Mouse (Mus musculus): ENCODE data around the gene Defb36. TPM values are rescaled to one million over a fixed set of nuclear protein-coding genes. Genes with fewer than 3 reads are reported as not detected.

The Defb36 gene
- total RNA-seq (2015; ENCODE audit: low replicate concordance) (not detected in 2 replicates), total RNA-seq (2017; ENCODE audit: low replicate concordance) (not detected in 2 replicates)

- no peak for ATAC-seq (replicated peaks; ENCODE audit: low FRiP score, poor library complexity, severe bottlenecking)
Observed at GRCm38 (mm10) chr2:152604057-152604456, at the start of gene Defb36. TSS of gene Defb36 (plus strand) at chr2:152604327.

GRCm38 (mm10) chr2:152556655-152557054, 47.5 kb upstream of the Defb36 start:
- ATAC-seq (replicated peaks; ENCODE audit: low FRiP score, poor library complexity, severe bottlenecking) = no peak

GRCm38 (mm10) chr2:152569038-152569437, 35.1 kb upstream of the Defb36 start, which contains the start of gene Gm17416:
TSS of gene Gm17416 (plus strand) at chr2:152569338.
- no peak for ATAC-seq (replicated peaks; ENCODE audit: low FRiP score, poor library complexity, severe bottlenecking)

GRCm38 (mm10) chr2:152569881-152570280, 34.2 kb upstream of the Defb36 start:
- no peak for ATAC-seq (replicated peaks; ENCODE audit: low FRiP score, poor library complexity, severe bottlenecking)

GRCm38 (mm10) chr2:152570313-152570712, 33.8 kb upstream of the Defb36 start:
- no peak for ATAC-seq (replicated peaks; ENCODE audit: low FRiP score, poor library complexity, severe bottlenecking)

GRCm38 (mm10) chr2:152572114-152572794, 31.9 kb upstream of the Defb36 start, which contains the start of gene Defb21:
TSS of gene Defb21 (plus strand) at chr2:152572744.
- no peak for ATAC-seq (replicated peaks; ENCODE audit: low FRiP score, poor library complexity, severe bottlenecking)

GRCm38 (mm10) chr2:152573484-152573883, 30.6 kb upstream of the Defb36 start:
- no peak for ATAC-seq (replicated peaks; ENCODE audit: low FRiP score, poor library complexity, severe bottlenecking)

GRCm38 (mm10) chr2:152580107-152580506, 24.0 kb upstream of the Defb36 start, which contains the start of gene Defb19:
TSS of gene Defb19 (minus strand) at chr2:152580312.
- ATAC-seq (replicated peaks; ENCODE audit: low FRiP score, poor library complexity, severe bottlenecking) = no peak

GRCm38 (mm10) chr2:152580612-152581011, 23.5 kb upstream of the Defb36 start:
- no peak for ATAC-seq (replicated peaks; ENCODE audit: low FRiP score, poor library complexity, severe bottlenecking)

GRCm38 (mm10) chr2:152586926-152587560, 17.1 kb upstream of the Defb36 start:
- no peak for ATAC-seq (replicated peaks; ENCODE audit: low FRiP score, poor library complexity, severe bottlenecking)

- no peak for ATAC-seq (replicated peaks; ENCODE audit: low FRiP score, poor library complexity, severe bottlenecking)
Observed at GRCm38 (mm10) chr2:152588450-152588849, 15.7 kb upstream of the Defb36 start.

- no peak for ATAC-seq (replicated peaks; ENCODE audit: low FRiP score, poor library complexity, severe bottlenecking)
Observed at GRCm38 (mm10) chr2:152589021-152589420, 15.1 kb upstream of the Defb36 start.

GRCm38 (mm10) chr2:152599299-152599698, 4.8 kb upstream of the Defb36 start, which contains the start of gene Defb45:
TSS of gene Defb45 (minus strand) at chr2:152599399.
- no peak for ATAC-seq (replicated peaks; ENCODE audit: low FRiP score, poor library complexity, severe bottlenecking)

- ATAC-seq (replicated peaks; ENCODE audit: low FRiP score, poor library complexity, severe bottlenecking) = no peak
Observed at GRCm38 (mm10) chr2:152600076-152600475, 4.1 kb upstream of the Defb36 start.

- no peak for ATAC-seq (replicated peaks; ENCODE audit: low FRiP score, poor library complexity, severe bottlenecking)
Observed at GRCm38 (mm10) chr2:152601275-152601960, 2.7 kb upstream of the Defb36 start.

GRCm38 (mm10) chr2:152607746-152608145, 3.6 kb downstream of the Defb36 start:
- no peak for ATAC-seq (replicated peaks; ENCODE audit: low FRiP score, poor library complexity, severe bottlenecking)

- ATAC-seq (replicated peaks; ENCODE audit: low FRiP score, poor library complexity, severe bottlenecking) = no peak
Observed at GRCm38 (mm10) chr2:152608719-152609118, 4.6 kb downstream of the Defb36 start.

- ATAC-seq (replicated peaks; ENCODE audit: low FRiP score, poor library complexity, severe bottlenecking) = no peak
Observed at GRCm38 (mm10) chr2:152612193-152612592, 8.1 kb downstream of the Defb36 start.

- peak; percentile 67; the same call in 1 of the 2 replicates for ATAC-seq (replicated peaks; ENCODE audit: low FRiP score, poor library complexity, severe bottlenecking)
Observed at GRCm38 (mm10) chr2:152615563-152615962, 11.4 kb downstream of the Defb36 start.

- ATAC-seq (replicated peaks; ENCODE audit: low FRiP score, poor library complexity, severe bottlenecking) = no peak
Observed at GRCm38 (mm10) chr2:152616470-152616869, 12.3 kb downstream of the Defb36 start.
